Mouse (Mus musculus): ENCODE results near the gene Tmem167b.

The Tmem167b gene

GRCm38 (mm10) chr3:108537303-108537702, 25.0 kb downstream of the Tmem167b start:
- peak; percentile 83 to 94 for DNase-seq (ENCODE audit: low spot score in 2 of 2)

- DNase-seq (ENCODE audit: low spot score in 2 of 2) = peak; percentile 92
Observed at GRCm38 (mm10) chr3:108536517-108537260, 25.6 kb downstream of the Tmem167b start, which contains the start of gene 5330417C22Rik. Gene 5330417C22Rik (minus strand): TSS chr3:108536536.

- peak in 1 of 2 experiments; percentile 27 for DNase-seq (ENCODE audit: low spot score in 2 of 2)
Observed at GRCm38 (mm10) chr3:108535896-108536516, 26.3 kb downstream of the Tmem167b start.

- no peak for DNase-seq (ENCODE audit: low spot score in 2 of 2)
Observed at GRCm38 (mm10) chr3:108533951-108534350, 28.3 kb downstream of the Tmem167b start, which contains the start of gene 1700013F07Rik. Gene 1700013F07Rik (plus strand): TSS chr3:108534150.

GRCm38 (mm10) chr3:108533114-108533885, 29.0 kb downstream of the Tmem167b start:
- DNase-seq (ENCODE audit: low spot score in 2 of 2) = no peak

- DNase-seq (ENCODE audit: low spot score in 2 of 2) = no peak
Observed at GRCm38 (mm10) chr3:108528489-108528888, 33.8 kb downstream of the Tmem167b start.

- DNase-seq (ENCODE audit: low spot score in 2 of 2) = no peak
Observed at GRCm38 (mm10) chr3:108523415-108523814, 38.9 kb downstream of the Tmem167b start.

- DNase-seq (ENCODE audit: low spot score in 2 of 2) = no peak
Observed at GRCm38 (mm10) chr3:108518276-108518675, 44.0 kb downstream of the Tmem167b start.

GRCm38 (mm10) chr3:108513465-108513864, 48.8 kb downstream of the Tmem167b start:
- DNase-seq (ENCODE audit: low spot score in 2 of 2) = no peak

GRCm38 (mm10) chr3:108510716-108511483, 51.4 kb downstream of the Tmem167b start:
- no peak for DNase-seq (ENCODE audit: low spot score in 2 of 2)

GRCm38 (mm10) chr3:108510156-108510555, 52.1 kb downstream of the Tmem167b start:
- no peak for DNase-seq (ENCODE audit: low spot score in 2 of 2)

- no peak for DNase-seq (ENCODE audit: low spot score in 2 of 2)
Observed at GRCm38 (mm10) chr3:108508745-108509474, 53.4 kb downstream of the Tmem167b start.
